Mouse (Mus musculus): ENCODE measurements at regions not wholly inside any gene's neighbourhood (a gene's known extent, or its start where the extent isn't known, plus 50 kb on each side); places are given as distances from the start of the nearest gene placed in this dataset.

DNA sequence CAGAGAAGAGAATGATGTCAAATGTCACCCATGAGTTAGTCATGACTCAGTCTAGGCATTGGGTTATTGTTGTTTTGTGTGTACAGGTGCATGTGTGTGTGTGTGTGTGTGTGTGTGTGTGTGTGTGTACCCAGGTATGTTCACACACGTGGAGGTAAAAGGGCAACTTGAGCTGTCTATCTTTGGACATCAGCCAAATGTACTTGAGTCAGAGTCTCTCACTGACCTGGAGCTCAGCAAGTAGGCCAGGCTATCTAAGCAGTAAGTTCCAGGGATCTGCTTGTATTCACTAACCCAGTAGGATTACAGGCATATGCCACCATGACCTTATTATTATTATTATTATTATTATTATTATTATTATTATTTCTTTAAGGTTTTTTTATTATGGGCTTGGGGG is 561.9 kb downstream of the Ebf1 start:
- no peak for TF ChIP-seq CTCF (IDR thresholded peaks at IDR 0.05; ENCODE audit: low read depth)
- H3K9me3 ChIP-seq (ENCODE audit: control insufficient read depth): no peaks in the 10 kb centered on the region
- H3K36me3 ChIP-seq (ENCODE audit: control insufficient read depth, insufficient read depth): no peaks in the 10 kb centered on the region
- 76% methylated on average over 1 of the region's 1 CpGs for WGBS
- no peaks in the 10 kb centered on the region for H3K27me3 ChIP-seq (replicated peaks; ENCODE audit: control insufficient read depth, insufficient read depth, low read length)
- H3K4me2 ChIP-seq (replicated peaks; ENCODE audit: low read depth): no peak overlapping the region
- no peak overlapping the region for H3K9ac ChIP-seq (ENCODE audit: low read depth, low read length)
- no peak for ATAC-seq
- no peak overlapping the region for H3K4me3 ChIP-seq (ENCODE audit: low read depth, low read length)
- H3K4me1 ChIP-seq (replicated peaks; ENCODE audit: control insufficient read depth, insufficient read depth, low read length): no peaks in the 10 kb centered on the region
- no peak overlapping the region for H3K27ac ChIP-seq (ENCODE audit: low read depth, low read length)

DNA sequence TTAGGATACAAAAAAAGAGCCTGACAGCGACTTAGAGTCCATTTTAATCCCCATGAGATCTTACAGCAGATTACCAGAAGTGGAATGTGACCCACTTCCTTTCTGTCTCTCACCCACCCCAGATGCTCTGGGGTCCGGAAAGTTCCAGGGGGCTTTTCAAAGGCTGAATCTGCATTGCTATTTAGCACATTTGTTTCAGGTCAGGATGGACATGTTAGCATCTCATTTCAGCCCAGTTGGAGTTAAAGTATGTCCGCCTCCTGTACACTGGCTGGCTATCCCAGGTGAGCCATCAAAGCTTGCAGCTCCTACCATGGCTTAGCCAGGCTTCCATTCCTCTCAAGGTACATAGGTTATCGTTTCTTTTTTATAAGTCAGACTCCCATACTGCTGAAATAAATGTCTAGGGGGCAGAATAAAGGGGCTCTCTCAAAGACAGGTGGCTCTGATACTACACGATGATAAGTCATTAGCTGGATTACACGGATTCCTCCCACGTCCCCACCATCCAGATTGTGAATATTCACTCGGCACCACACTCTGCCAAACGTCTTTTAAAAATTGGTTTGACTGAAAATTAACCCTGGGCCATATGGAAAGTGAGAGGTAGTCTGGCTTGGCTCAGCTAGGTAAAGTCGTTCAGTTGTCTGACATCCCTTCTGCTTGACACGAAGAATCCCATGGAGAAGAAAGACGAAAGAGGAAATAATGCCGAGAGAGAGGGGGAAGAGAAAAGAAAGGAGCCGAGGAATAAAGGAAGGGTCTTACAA is 573.7 kb downstream of the Ebf1 start:
- H3K4me3 ChIP-seq (ENCODE audit: low read depth, low read length): no peak overlapping the region
- no peak overlapping the region for H3K4me2 ChIP-seq (replicated peaks; ENCODE audit: low read depth)
- no peak for ATAC-seq
- no peaks in the 10 kb centered on the region for H3K9me3 ChIP-seq (ENCODE audit: control insufficient read depth)
- TF ChIP-seq CTCF (IDR thresholded peaks at IDR 0.05; ENCODE audit: low read depth): no peak
- H3K27ac ChIP-seq (ENCODE audit: low read depth, low read length): no peak overlapping the region
- WGBS: 72% methylated on average over 14 of the region's 14 CpGs
- no peaks in the 10 kb centered on the region for H3K4me1 ChIP-seq (replicated peaks; ENCODE audit: control insufficient read depth, insufficient read depth, low read length)
- H3K27me3 ChIP-seq (replicated peaks; ENCODE audit: control insufficient read depth, insufficient read depth, low read length): no peaks in the 10 kb centered on the region
- no peak overlapping the region for H3K9ac ChIP-seq (ENCODE audit: low read depth, low read length)
- H3K36me3 ChIP-seq (ENCODE audit: control insufficient read depth, insufficient read depth): no peaks in the 10 kb centered on the region

DNA sequence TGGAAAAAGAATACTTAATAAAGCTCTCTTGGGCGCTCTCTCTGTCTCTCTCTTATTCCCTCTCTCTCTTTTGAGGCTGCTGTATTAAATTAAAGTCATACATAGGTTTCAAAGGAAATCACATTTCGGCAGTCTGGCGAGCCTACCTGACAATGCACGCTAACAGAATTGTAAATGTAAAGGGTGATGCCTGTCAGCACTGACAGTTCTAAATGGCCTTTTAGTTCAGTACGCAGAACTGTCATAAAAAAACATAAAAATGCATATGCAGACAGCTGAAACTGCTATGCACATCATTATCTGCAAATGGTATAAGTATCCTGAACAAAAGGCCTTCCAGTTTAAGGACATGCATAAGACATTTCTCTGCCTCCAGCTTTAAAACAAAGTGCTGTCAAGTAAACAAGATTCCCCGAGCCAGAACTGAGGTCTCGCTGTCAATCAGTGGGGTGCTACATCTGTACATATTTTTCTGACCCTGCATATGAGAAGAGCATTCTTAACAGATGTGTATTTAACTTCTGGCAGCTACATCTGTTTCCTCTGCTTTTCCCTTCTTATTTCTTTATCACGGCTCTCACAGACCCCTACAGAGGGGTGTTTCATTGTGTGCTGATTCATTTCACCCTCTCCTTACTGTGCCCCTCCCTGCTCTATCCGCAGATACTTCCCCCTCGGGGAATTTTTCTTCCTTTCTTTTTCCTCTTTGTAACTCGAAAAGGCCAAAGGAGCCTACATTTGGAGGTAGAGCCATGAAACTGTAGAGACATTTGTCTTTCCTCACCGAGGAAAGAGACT is 574.5 kb downstream of the Ebf1 start:
- Histone ChIP-seq H3K27me3 (replicated peaks; ENCODE audit: control insufficient read depth, insufficient read depth, low read length) (no peaks in the 10 kb centered on the region), H3K4me2 (replicated peaks; ENCODE audit: low read depth) (no peak overlapping the region), H3K36me3 (ENCODE audit: control insufficient read depth, insufficient read depth) (no peaks in the 10 kb centered on the region), H3K4me3 (ENCODE audit: low read depth, low read length) (no peak overlapping the region), H3K4me1 (replicated peaks; ENCODE audit: control insufficient read depth, insufficient read depth, low read length) (no peaks in the 10 kb centered on the region), H3K9ac (ENCODE audit: low read depth, low read length) (no peak overlapping the region), H3K27ac (ENCODE audit: low read depth, low read length) (no peak overlapping the region), H3K9me3 (ENCODE audit: control insufficient read depth) (no peaks in the 10 kb centered on the region)
- no peak for TF ChIP-seq CTCF (IDR thresholded peaks at IDR 0.05; ENCODE audit: low read depth)
- WGBS: 61% methylated on average over 12 of the region's 12 CpGs
- ATAC-seq: no peak

DNA sequence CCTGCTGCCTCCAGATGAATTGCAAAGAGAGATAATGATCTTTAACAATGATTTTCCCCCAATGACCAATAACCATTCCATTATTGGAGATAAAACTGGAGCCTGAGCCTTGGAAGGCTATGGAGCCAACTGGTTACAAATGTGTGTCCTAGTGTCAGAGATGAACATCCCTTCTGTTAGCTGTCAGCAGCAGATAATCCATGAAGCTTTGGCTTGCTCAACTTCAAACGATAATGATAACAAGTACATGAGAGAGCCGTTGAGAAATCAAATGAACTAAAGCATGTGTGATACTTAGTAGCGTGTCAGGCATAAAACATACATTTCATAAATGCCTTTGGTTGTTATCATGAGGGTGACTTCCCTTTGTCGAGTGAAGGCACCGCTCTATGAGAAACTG is 576.2 kb downstream of the Ebf1 start:
- TF ChIP-seq CTCF (IDR thresholded peaks at IDR 0.05; ENCODE audit: low read depth): no peak
- Histone ChIP-seq H3K27me3 (replicated peaks; ENCODE audit: control insufficient read depth, insufficient read depth, low read length) (no peaks in the 10 kb centered on the region), H3K4me2 (replicated peaks; ENCODE audit: low read depth) (no peak overlapping the region), H3K36me3 (ENCODE audit: control insufficient read depth, insufficient read depth) (no peaks in the 10 kb centered on the region), H3K4me3 (ENCODE audit: low read depth, low read length) (no peak overlapping the region), H3K4me1 (replicated peaks; ENCODE audit: control insufficient read depth, insufficient read depth, low read length) (no peaks in the 10 kb centered on the region), H3K27ac (ENCODE audit: low read depth, low read length) (no peak overlapping the region), H3K9me3 (ENCODE audit: control insufficient read depth) (no peaks in the 10 kb centered on the region), H3K9ac (ENCODE audit: low read depth, low read length) (no peak overlapping the region)
- 88% methylated on average over 5 of the region's 5 CpGs for WGBS
- no peak for ATAC-seq

DNA sequence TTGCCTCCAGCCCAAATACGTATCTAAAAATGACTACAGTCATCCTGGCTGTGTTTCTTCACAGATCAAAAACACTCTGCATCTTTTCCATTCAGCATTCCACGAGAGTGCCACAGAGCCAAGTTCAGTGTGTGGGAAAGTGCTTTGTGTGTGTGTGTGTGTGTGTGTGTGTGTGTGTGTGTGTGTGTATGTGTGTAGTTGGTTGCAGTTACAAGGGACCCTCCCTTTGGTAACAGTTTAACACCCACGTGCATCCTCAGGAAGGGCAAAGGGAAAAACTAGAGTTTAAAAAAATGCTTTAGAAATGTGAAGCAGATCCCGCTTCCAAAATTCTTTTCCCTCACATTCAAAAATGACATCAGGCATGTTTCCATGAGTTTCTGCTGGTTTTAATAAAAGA is 582.4 kb downstream of the Ebf1 start:
- Histone ChIP-seq H3K27me3 (replicated peaks; ENCODE audit: control insufficient read depth, insufficient read depth, low read length) (no peaks in the 10 kb centered on the region), H3K4me1 (replicated peaks; ENCODE audit: control insufficient read depth, insufficient read depth, low read length) (no peaks in the 10 kb centered on the region), H3K4me3 (ENCODE audit: low read depth, low read length) (no peak overlapping the region), H3K9me3 (ENCODE audit: control insufficient read depth) (no peaks in the 10 kb centered on the region), H3K9ac (ENCODE audit: low read depth, low read length) (no peak overlapping the region), H3K27ac (ENCODE audit: low read depth, low read length) (no peak overlapping the region), H3K4me2 (replicated peaks; ENCODE audit: low read depth) (no peak overlapping the region), H3K36me3 (ENCODE audit: control insufficient read depth, insufficient read depth) (no peaks in the 10 kb centered on the region)
- 71% methylated on average over 4 of the region's 4 CpGs for WGBS
- no peak for TF ChIP-seq CTCF (IDR thresholded peaks at IDR 0.05; ENCODE audit: low read depth)
- ATAC-seq: no peak

DNA sequence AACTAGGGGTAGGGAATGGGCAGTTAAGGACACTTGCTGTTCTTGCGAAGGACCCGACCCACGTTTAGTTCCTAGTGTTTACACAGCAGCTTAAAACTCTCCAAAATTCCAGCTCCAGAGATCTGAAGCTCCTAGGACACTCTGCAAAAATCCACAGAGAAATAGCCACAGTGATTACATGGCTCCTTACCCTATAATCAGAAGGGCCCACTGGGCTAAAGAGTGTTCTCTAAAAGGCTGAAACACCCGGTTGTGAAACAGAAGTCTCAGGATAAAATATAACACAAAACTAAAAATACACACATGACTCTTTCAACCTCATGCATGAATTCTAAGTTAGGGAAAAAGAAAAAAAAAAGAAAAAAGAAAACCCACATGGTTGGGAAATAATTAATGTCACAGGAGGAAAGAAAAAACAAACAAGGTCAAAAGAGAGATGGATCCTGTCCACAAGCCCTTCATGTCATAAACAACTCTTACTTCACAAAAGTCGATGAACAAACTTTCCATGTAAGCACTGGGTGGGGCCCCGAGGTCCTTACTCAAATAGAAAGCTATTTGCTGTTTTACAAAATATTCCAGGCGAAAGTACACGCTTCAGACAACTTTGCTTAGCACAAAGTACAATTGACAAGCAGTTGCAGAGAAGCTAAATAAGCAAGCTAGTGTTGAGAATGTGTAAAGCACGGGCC is 583.7 kb downstream of the Ebf1 start:
- Histone ChIP-seq H3K36me3 (ENCODE audit: control insufficient read depth, insufficient read depth) (no peaks in the 10 kb centered on the region), H3K4me2 (replicated peaks; ENCODE audit: low read depth) (no peak overlapping the region), H3K27ac (ENCODE audit: low read depth, low read length) (no peak overlapping the region), H3K9me3 (ENCODE audit: control insufficient read depth) (no peaks in the 10 kb centered on the region), H3K4me3 (ENCODE audit: low read depth, low read length) (no peak overlapping the region), H3K4me1 (replicated peaks; ENCODE audit: control insufficient read depth, insufficient read depth, low read length) (no peaks in the 10 kb centered on the region), H3K27me3 (replicated peaks; ENCODE audit: control insufficient read depth, insufficient read depth, low read length) (no peaks in the 10 kb centered on the region), H3K9ac (ENCODE audit: low read depth, low read length) (no peak overlapping the region)
- no peak for TF ChIP-seq CTCF (IDR thresholded peaks at IDR 0.05; ENCODE audit: low read depth)
- 55% methylated on average over 9 of the region's 9 CpGs for WGBS
- no peak for ATAC-seq
